Mouse (Mus musculus): ENCODE measurements around the gene Phactr3. TPM values are rescaled to one million over a fixed set of nuclear protein-coding genes. Genes with fewer than 3 reads are reported as not detected.

The Phactr3 gene
- polyA plus RNA-seq, 1 experiment from 2014 or later: 17.2 TPM

- Histone ChIP-seq H3K9me3 (no peaks in the 10 kb centered on the region), H3K27ac (no peak overlapping the region), H3K4me1 (no peaks in the 10 kb centered on the region), H3K4me2 (no peak overlapping the region), H3K4me3 (replicated peaks) (no peak overlapping the region), H3K9ac (no peak overlapping the region), H3K36me3 (replicated peaks) (no peaks in the 10 kb centered on the region), H3K27me3 (no peaks in the 10 kb centered on the region)
- 76% methylated on average over 5 of the region's 5 CpGs for WGBS
- ATAC-seq (ENCODE audit: low FRiP score): no peak
Observed at GRCm38 (mm10) chr2:178208186-178208600, 89.4 kb downstream of the Phactr3 start.

- H3K9me3 ChIP-seq: no peaks in the 10 kb centered on the region
- WGBS: 80% methylated on average over 2 of the region's 2 CpGs
- H3K9ac ChIP-seq: no peak overlapping the region
- ATAC-seq (ENCODE audit: low FRiP score): no peak
- H3K4me3 ChIP-seq (replicated peaks): no peak overlapping the region
- no peak overlapping the region for H3K27ac ChIP-seq
- H3K4me1 ChIP-seq: no peaks in the 10 kb centered on the region
- H3K27me3 ChIP-seq: no peaks in the 10 kb centered on the region
- H3K4me2 ChIP-seq: no peak overlapping the region
- no peaks in the 10 kb centered on the region for H3K36me3 ChIP-seq (replicated peaks)
Observed at GRCm38 (mm10) chr2:178213826-178214225, 95.1 kb downstream of the Phactr3 start.

- no peak for ATAC-seq (ENCODE audit: low FRiP score)
- no peak overlapping the region for H3K9ac ChIP-seq
- H3K36me3 ChIP-seq (replicated peaks): no peaks in the 10 kb centered on the region
- no peak overlapping the region for H3K27ac ChIP-seq
- 83% methylated on average over 1 of the region's 1 CpGs for WGBS
- H3K4me1 ChIP-seq: no peaks in the 10 kb centered on the region
- no peak overlapping the region for H3K4me3 ChIP-seq (replicated peaks)
- H3K27me3 ChIP-seq: no peaks in the 10 kb centered on the region
- no peak overlapping the region for H3K4me2 ChIP-seq
- no peaks in the 10 kb centered on the region for H3K9me3 ChIP-seq
Observed at GRCm38 (mm10) chr2:178214531-178214930, 95.8 kb downstream of the Phactr3 start.

- no peaks in the 10 kb centered on the region for H3K36me3 ChIP-seq (replicated peaks)
- no peak overlapping the region for H3K4me3 ChIP-seq (replicated peaks)
- no peak overlapping the region for H3K9ac ChIP-seq
- WGBS: 70% methylated on average over 4 of the region's 4 CpGs
- no peaks in the 10 kb centered on the region for H3K27me3 ChIP-seq
- no peaks in the 10 kb centered on the region for H3K9me3 ChIP-seq
- no peak overlapping the region for H3K27ac ChIP-seq
- ATAC-seq (ENCODE audit: low FRiP score): no peak
- no peaks in the 10 kb centered on the region for H3K4me1 ChIP-seq
- no peak overlapping the region for H3K4me2 ChIP-seq
Observed at GRCm38 (mm10) chr2:178218461-178218860, 99.7 kb downstream of the Phactr3 start.

GRCm38 (mm10) chr2:178219454-178220147, 100.8 kb downstream of the Phactr3 start:
- Histone ChIP-seq H3K9me3 (no peaks in the 10 kb centered on the region), H3K4me1 (no peaks in the 10 kb centered on the region), H3K36me3 (replicated peaks) (no peaks in the 10 kb centered on the region), H3K27me3 (no peaks in the 10 kb centered on the region), H3K9ac (no peak overlapping the region), H3K4me2 (no peak overlapping the region), H3K4me3 (replicated peaks) (no peak overlapping the region), H3K27ac (no peak overlapping the region)
- WGBS: 69% methylated on average over 5 of the region's 5 CpGs
- no peak for ATAC-seq (ENCODE audit: low FRiP score)

GRCm38 (mm10) chr2:178220148-178220717, 101.5 kb downstream of the Phactr3 start:
- Histone ChIP-seq H3K27ac (no peak overlapping the region), H3K9ac (no peak overlapping the region), H3K4me1 (no peaks in the 10 kb centered on the region), H3K27me3 (no peaks in the 10 kb centered on the region), H3K4me3 (replicated peaks) (no peak overlapping the region), H3K9me3 (no peaks in the 10 kb centered on the region), H3K36me3 (replicated peaks) (no peaks in the 10 kb centered on the region), H3K4me2 (no peak overlapping the region)
- 35% methylated on average over 3 of the region's 3 CpGs for WGBS
- ATAC-seq (ENCODE audit: low FRiP score): no peak

GRCm38 (mm10) chr2:178221003-178221402, 102.2 kb downstream of the Phactr3 start:
- Histone ChIP-seq H3K27ac (no peak overlapping the region), H3K27me3 (no peaks in the 10 kb centered on the region), H3K4me3 (replicated peaks) (no peak overlapping the region), H3K36me3 (replicated peaks) (no peaks in the 10 kb centered on the region), H3K4me2 (no peak overlapping the region), H3K4me1 (no peaks in the 10 kb centered on the region), H3K9ac (no peak overlapping the region), H3K9me3 (no peaks in the 10 kb centered on the region)
- 96% methylated on average over 3 of the region's 3 CpGs for WGBS
- ATAC-seq (ENCODE audit: low FRiP score): 0 out of 2 replicates have a peak, but pooled peaks have one; percentile 23

- Histone ChIP-seq H3K9me3 (peaks cover 6% of the 10 kb centered on the region; the same call in 1 of the 2 replicates), H3K4me3 (replicated peaks) (no peak overlapping the region), H3K4me1 (peaks cover 2% of the 10 kb centered on the region; the same call in 1 of the 2 replicates), H3K9ac (no peak overlapping the region), H3K27ac (no peak overlapping the region), H3K4me2 (no peak overlapping the region), H3K27me3 (no peaks in the 10 kb centered on the region), H3K36me3 (replicated peaks) (no peaks in the 10 kb centered on the region)
- 75% methylated on average over 8 of the region's 8 CpGs for WGBS
- no peak for ATAC-seq (ENCODE audit: low FRiP score)
Observed at GRCm38 (mm10) chr2:178229231-178229630, 110.5 kb downstream of the Phactr3 start.

GRCm38 (mm10) chr2:178233487-178233886, 114.7 kb downstream of the Phactr3 start:
- Histone ChIP-seq H3K4me1 (peaks cover 2% of the 10 kb centered on the region; the same call in 1 of the 2 replicates), H3K27ac (no peak overlapping the region), H3K9ac (no peak overlapping the region), H3K36me3 (replicated peaks) (no peaks in the 10 kb centered on the region), H3K4me3 (replicated peaks) (no peak overlapping the region), H3K27me3 (no peaks in the 10 kb centered on the region), H3K9me3 (peaks cover 6% of the 10 kb centered on the region; the same call in 1 of the 2 replicates), H3K4me2 (no peak overlapping the region)
- 79% methylated on average over 5 of the region's 5 CpGs for WGBS
- ATAC-seq (ENCODE audit: low FRiP score): no peak

- Histone ChIP-seq H3K4me1 (peaks cover 9% of the 10 kb centered on the region; the same call in 1 of the 2 replicates), H3K4me2 (no peak overlapping the region), H3K36me3 (replicated peaks) (no peaks in the 10 kb centered on the region), H3K9ac (no peak overlapping the region), H3K27me3 (no peaks in the 10 kb centered on the region), H3K9me3 (no peaks in the 10 kb centered on the region), H3K4me3 (replicated peaks) (no peak overlapping the region), H3K27ac (no peak overlapping the region)
- 96% methylated on average over 3 of the region's 3 CpGs for WGBS
- no peak for ATAC-seq (ENCODE audit: low FRiP score)
Observed at GRCm38 (mm10) chr2:178237056-178237455, 118.3 kb downstream of the Phactr3 start.

- ATAC-seq (ENCODE audit: low FRiP score): no peak
- Histone ChIP-seq H3K27ac (no peak overlapping the region), H3K36me3 (replicated peaks) (no peaks in the 10 kb centered on the region), H3K9me3 (no peaks in the 10 kb centered on the region), H3K4me3 (replicated peaks) (no peak overlapping the region), H3K27me3 (no peaks in the 10 kb centered on the region), H3K4me1 (peaks cover 9% of the 10 kb centered on the region; the same call in 1 of the 2 replicates), H3K9ac (no peak overlapping the region), H3K4me2 (no peak overlapping the region)
- 79% methylated on average over 2 of the region's 2 CpGs for WGBS
Observed at GRCm38 (mm10) chr2:178238503-178238902, 119.7 kb downstream of the Phactr3 start.

GRCm38 (mm10) chr2:178240886-178241285, 122.1 kb downstream of the Phactr3 start:
- Histone ChIP-seq H3K9ac (no peak overlapping the region), H3K27me3 (no peaks in the 10 kb centered on the region), H3K4me3 (replicated peaks) (no peak overlapping the region), H3K9me3 (no peaks in the 10 kb centered on the region), H3K27ac (no peak overlapping the region), H3K4me2 (no peak overlapping the region), H3K4me1 (peaks cover 9% of the 10 kb centered on the region; the same call in 1 of the 2 replicates), H3K36me3 (replicated peaks) (no peaks in the 10 kb centered on the region)
- WGBS: 72% methylated on average over 8 of the region's 8 CpGs
- no peak for ATAC-seq (ENCODE audit: low FRiP score)

GRCm38 (mm10) chr2:178241374-178241773, 122.6 kb downstream of the Phactr3 start:
- Histone ChIP-seq H3K9me3 (no peaks in the 10 kb centered on the region), H3K27ac (no peak overlapping the region), H3K9ac (no peak overlapping the region), H3K36me3 (replicated peaks) (no peaks in the 10 kb centered on the region), H3K4me1 (peaks cover 9% of the 10 kb centered on the region; the same call in 1 of the 2 replicates), H3K4me2 (no peak overlapping the region), H3K27me3 (no peaks in the 10 kb centered on the region), H3K4me3 (replicated peaks) (no peak overlapping the region)
- ATAC-seq (ENCODE audit: low FRiP score): peak; percentile 30; the same call in 1 of the 2 replicates
- 74% methylated on average over 3 of the region's 3 CpGs for WGBS
